Mouse (Mus musculus) heart, postnatal 4 days (tissue): ENCODE measurements at regions not wholly inside any gene's neighbourhood (a gene's known extent, or its start where the extent isn't known, plus 50 kb on each side); places are given as distances from the start of the nearest gene placed in this dataset.

Source experiments
- DNase-seq: peaks from one replicate; pipeline ENCODE4 v3.0.0; 2021

- no peak for DNase-seq
Measured at GRCm38 (mm10) chr11:51911481-51911880, 54.0 kb upstream of the Jade2 start.

GRCm38 (mm10) chr11:51915656-51916032 lies 51.8 kb upstream of the Cdkn2aipnl start:
- DNase-seq = no peak

- DNase-seq = peak; percentile 96
Measured at GRCm38 (mm10) chr11:51916033-51916929, 51.2 kb upstream of the Cdkn2aipnl start.
